Mouse (Mus musculus) kidney, embryonic 15.5 days (tissue): ENCODE data around the gene Nasp. TPM values are rescaled to one million over a fixed set of nuclear protein-coding genes. Genes with fewer than 3 reads are reported as not detected.
"Not testable (repeated sequence)": the region's sequence is repeated elsewhere in the genome, so short reads cannot be mapped to it uniquely, and the experiment has no call there.

ENCODE experiments used
- ATAC-seq: fragments of 200-750 bp; cut with Nextera tagmentation; replicated peaks from 2 replicates; pipeline ENCODE4 v1.8.0; 2017; ENCODE audit warnings: moderate TSS enrichment; ENCODE audit not compliant: low FRiP score
- H3K27ac ChIP-seq: fragments of 300-500 bp; sonication (generic); 2 replicates; pipeline ENCODE4 v1.5.1; 2015; ENCODE audit warnings: mild to moderate bottlenecking, inconsistent platforms
- H3K27me3 ChIP-seq: fragments of 300-500 bp; sonication (generic); 2 replicates; pipeline ENCODE4 v1.6.1; 2015; ENCODE audit warnings: inconsistent platforms
- H3K36me3 ChIP-seq: fragments of 300-500 bp; sonication (generic); 2 replicates; pipeline ENCODE4 v1.6.1; 2015; ENCODE audit warnings: inconsistent platforms
- H3K4me1 ChIP-seq: fragments of 300-500 bp; sonication (generic); 2 replicates; pipeline ENCODE4 v1.6.1; 2015; ENCODE audit warnings: inconsistent platforms
- H3K4me2 ChIP-seq: fragments of 300-500 bp; sonication (generic); 2 replicates; pipeline ENCODE4 v1.6.1; 2015; ENCODE audit warnings: moderate library complexity, mild to moderate bottlenecking, inconsistent platforms
- H3K4me3 ChIP-seq: fragments of 300-500 bp; sonication (generic); replicated peaks from 2 replicates; pipeline ENCODE4 v1.5.1; 2015; ENCODE audit warnings: mild to moderate bottlenecking, inconsistent platforms
- H3K9ac ChIP-seq: fragments of 300-500 bp; sonication (generic); 2 replicates; pipeline ENCODE4 v1.6.1; 2015; ENCODE audit warnings: mild to moderate bottlenecking, inconsistent platforms
- H3K9me3 ChIP-seq: fragments of 300-500 bp; sonication (generic); replicated peaks from 2 replicates; pipeline ENCODE4 v1.6.1; 2016; ENCODE audit warnings: inconsistent platforms
- WGBS: fragments of 180-500 bp; shearing (Covaris S2); methylation state at CpG from one replicate; pipeline ENCODE4 v1.1.7; 2015; ENCODE audit warnings: mixed read lengths; 5-methylcytosine and 5-hydroxymethylcytosine counted together
- polyA plus RNA-seq: library from polyadenylated mRNA; unstranded; fragments of >200 nt; fragmentation: Nextera tagmentation; extraction: Ambion mirVana; gene quantifications from 2 replicates; pipeline ENCODE4 v1.2.1, GENCODE M21; 2015

Gene Nasp
- 175 and 180 TPM in 2 replicates for polyA plus RNA-seq

DNA sequence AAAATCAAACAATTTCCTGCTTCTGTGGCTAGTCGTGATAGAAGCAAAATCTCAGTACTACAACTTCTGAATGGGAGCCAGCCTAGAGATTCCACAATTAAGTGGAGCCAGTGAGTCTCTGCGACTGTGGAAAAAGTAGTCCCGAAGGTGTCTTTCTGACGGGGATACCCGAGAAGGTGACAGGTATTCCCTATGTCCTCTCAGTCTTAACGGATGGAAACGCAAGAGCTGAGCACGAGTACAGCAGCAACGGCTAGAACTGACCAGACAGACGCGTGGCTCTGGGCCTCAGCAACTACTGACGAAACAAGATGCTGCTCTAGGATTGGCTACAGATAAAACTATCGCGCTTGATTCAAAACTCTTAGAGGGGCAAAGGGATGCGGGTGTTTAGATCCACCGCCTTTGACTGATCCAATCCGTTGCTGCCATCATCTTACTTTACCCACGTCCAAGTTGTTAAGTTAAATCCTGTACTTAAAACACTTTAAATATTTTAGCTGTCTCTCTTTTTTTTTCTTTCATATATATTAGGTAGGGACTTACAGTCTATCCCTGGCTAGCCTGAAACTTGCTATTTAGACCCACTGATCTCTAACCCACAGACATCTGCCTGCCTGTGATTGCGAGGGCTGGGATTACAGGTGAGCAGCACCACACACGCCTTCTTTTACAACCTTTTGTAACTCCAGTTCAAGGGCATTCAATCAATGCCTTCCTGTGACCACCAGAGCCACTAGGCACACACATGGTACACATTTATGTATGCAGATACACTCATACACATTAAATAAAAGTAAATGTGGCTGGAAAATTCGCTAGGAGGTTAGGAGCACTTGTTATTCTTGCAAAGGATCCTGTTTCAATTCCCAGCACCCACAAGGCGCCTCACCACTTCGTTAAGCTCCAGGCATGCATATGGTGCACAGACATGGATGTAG, at the start of gene Nasp:
Gene Nasp, minus strand, starts transcription at position 220 of the 941 bp plus-strand sequence.
- Histone ChIP-seq H3K9me3 (no peaks in the 10 kb centered on the region), H3K4me1 (peaks cover 19% of the 10 kb centered on the region), H3K9ac (peak within 1 kb of the TSS; percentile 97), H3K36me3 (peaks cover 19% of the 10 kb centered on the region), H3K4me2 (peak within 1 kb of the TSS; percentile 86), H3K27me3 (no peaks in the 10 kb centered on the region), H3K4me3 (peak within 1 kb of the TSS; percentile 100), H3K27ac (peak within 1 kb of the TSS; percentile 97)
- ATAC-seq, result peak; percentile 90
- WGBS, result 5% methylated on average over 23 of the region's 23 CpGs

DNA sequence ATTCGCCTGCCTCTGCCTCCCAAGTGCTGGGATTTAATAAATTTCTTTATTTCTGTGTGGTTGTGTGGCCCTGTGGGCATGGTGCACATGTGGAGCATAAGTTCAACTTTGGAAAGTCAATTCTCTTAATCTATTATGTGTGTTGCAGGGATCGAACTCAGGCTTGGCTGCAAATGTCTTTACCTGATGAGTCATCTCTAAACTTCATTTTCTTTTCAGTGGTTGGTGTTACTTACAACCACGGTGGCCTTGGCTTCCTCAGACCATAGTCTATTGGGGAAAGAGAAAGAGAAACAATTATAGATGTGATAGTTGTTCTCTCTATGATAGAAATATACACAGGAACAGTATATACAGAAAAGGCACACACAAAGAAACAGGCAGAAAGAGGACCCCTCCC, 48.3 kb upstream of the Nasp start:
- H3K4me3 ChIP-seq, result no peak overlapping the region
- H3K4me2 ChIP-seq, result no peak overlapping the region
- no peaks in the 10 kb centered on the region for H3K27me3 ChIP-seq
- H3K36me3 ChIP-seq, result no peaks in the 10 kb centered on the region
- H3K27ac ChIP-seq, result no peak overlapping the region
- no peak overlapping the region for H3K9ac ChIP-seq
- no peaks in the 10 kb centered on the region for H3K9me3 ChIP-seq
- no peak for ATAC-seq
- WGBS, result 83% methylated on average over 3 of the region's 3 CpGs
- no peaks in the 10 kb centered on the region for H3K4me1 ChIP-seq

DNA sequence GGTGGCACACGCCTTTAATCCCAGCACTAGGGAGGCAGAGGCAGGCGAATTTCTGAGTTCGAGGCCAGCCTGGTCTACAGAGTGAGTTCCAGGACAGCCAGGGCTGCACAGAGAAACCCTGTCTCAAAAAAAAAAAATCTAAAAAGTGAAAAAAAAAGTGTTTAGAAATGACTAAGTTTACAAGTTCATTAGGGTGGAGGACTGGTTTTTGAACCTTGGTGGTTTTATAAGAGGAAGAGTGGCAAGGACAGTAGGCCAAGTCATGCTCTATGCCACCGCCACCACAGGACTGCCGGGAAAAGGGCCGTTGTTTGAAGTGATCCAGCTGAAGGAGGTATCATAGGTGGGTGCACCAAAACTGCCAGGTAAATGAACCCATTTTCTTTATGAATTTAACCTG, 47.0 kb upstream of the Nasp start:
- not testable (repeated sequence) for H3K36me3 ChIP-seq, ATAC-seq, H3K27me3 ChIP-seq, H3K4me3 ChIP-seq, H3K27ac ChIP-seq, H3K9me3 ChIP-seq, H3K4me2 ChIP-seq, H3K9ac ChIP-seq, H3K4me1 ChIP-seq
- 91% methylated on average over 6 of the region's 6 CpGs for WGBS

DNA sequence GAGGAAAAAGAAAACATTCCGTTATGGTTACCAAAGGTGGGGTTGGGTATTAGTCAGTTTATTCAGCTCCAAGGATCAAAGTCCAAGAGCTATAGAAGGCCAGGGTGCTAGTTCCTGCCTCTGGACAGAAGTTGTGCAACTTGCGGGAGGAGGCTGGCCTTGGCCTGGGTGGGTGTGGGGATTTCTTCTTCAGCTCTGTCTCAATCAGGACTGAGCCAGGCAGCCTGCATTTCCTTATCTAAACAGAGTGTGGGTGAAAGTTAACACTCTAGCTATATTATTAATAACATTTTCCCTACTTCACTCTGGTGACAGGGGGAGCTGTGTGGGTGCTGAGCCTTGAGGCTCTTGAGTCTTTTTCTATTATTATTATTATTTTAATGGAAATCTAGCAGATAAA, 45.0 kb upstream of the Nasp start:
- H3K27ac ChIP-seq, result no peak overlapping the region

DNA sequence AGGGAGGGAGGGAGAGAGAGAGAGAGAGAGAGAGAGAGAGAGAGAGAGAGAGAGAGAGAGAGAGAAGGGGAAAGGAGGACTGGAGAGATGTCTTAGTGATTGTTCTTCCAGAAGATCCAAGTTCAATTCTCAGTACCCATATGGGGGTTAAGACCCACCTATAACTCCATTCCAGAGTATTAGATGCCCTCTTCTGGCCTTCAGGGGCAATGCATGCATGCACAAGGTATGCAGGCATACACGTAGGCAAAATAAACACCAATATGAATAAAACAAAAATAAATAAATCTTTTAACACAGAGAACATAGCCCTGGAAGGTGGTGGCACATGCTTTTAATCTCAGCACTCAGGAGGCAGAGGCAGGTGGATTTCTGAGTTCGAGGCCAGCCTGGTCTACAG, 41.5 kb upstream of the Nasp start:
- H3K4me1 ChIP-seq, result peaks cover 4% of the 10 kb centered on the region; the same call in 1 of the 2 replicates
- no peak overlapping the region for H3K9ac ChIP-seq
- no peak overlapping the region for H3K4me2 ChIP-seq
- H3K4me3 ChIP-seq, result no peak overlapping the region
- no peak for ATAC-seq
- WGBS, result 72% methylated on average over 2 of the region's 2 CpGs
- no peaks in the 10 kb centered on the region for H3K9me3 ChIP-seq
- no peak overlapping the region for H3K27ac ChIP-seq
- no peaks in the 10 kb centered on the region for H3K36me3 ChIP-seq
- H3K27me3 ChIP-seq, result no peaks in the 10 kb centered on the region

More for the DNA sequence above, 45.0 kb upstream of the Nasp start:
- H3K4me1 ChIP-seq, result peaks cover 4% of the 10 kb centered on the region; the same call in 1 of the 2 replicates
- no peak overlapping the region for H3K4me2 ChIP-seq
- H3K36me3 ChIP-seq, result no peaks in the 10 kb centered on the region
- WGBS, result 40% methylated on average over 2 of the region's 2 CpGs
- H3K4me3 ChIP-seq, result no peak overlapping the region
- no peak overlapping the region for H3K9ac ChIP-seq
- no peaks in the 10 kb centered on the region for H3K27me3 ChIP-seq
- no peaks in the 10 kb centered on the region for H3K9me3 ChIP-seq
- ATAC-seq, result no peak; the same call in 1 of the 2 replicates

DNA sequence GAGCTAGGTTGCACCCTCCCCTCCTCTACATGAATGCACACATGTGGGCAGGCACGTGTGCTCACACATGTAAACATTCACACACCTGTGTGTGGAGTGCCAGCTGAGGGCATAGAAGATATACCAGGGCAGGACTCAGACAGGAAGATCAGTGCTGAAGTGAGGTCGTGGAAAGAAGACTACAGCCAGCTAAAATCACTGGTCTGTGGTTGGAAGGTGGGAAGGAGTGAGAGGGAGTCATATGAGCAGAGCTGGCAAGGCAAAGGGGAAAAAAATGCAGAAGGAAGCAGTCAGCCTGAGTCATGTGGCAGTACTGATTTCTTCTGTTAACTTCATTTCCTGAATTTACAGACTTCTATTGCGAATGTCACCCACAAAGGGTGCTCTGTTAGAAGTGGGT, 40.4 kb upstream of the Nasp start:
- H3K4me3 ChIP-seq, result no peak overlapping the region
- ATAC-seq, result no peak
- no peak overlapping the region for H3K4me2 ChIP-seq
- peak overlapping the region; percentile 78 for H3K27ac ChIP-seq
- WGBS, result 56% methylated on average over 3 of the region's 3 CpGs
- H3K27me3 ChIP-seq, result no peaks in the 10 kb centered on the region
- H3K4me1 ChIP-seq, result peaks cover 4% of the 10 kb centered on the region; the same call in 1 of the 2 replicates
- no peak overlapping the region for H3K9ac ChIP-seq
- H3K9me3 ChIP-seq, result no peaks in the 10 kb centered on the region
- H3K36me3 ChIP-seq, result no peaks in the 10 kb centered on the region

DNA sequence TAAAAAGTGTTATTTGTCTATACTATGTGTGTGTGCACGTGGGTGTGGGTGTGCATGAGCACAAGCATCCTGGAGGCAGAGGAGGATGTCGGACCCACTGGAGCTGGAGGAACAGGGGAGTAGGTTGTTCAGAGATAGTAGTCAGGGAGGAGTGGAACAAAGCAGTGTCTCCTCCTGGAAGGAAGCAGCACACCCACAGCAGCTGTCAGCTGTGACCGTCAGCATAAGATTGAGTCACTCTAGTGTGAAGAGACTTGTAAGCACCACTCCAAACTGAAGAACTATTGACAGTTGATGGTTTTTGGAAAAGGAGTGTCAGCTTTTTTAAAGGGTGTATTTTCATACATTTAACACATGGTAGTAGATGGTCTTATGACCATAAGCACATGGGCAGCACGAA, 38.9 kb upstream of the Nasp start:
- Histone ChIP-seq H3K27ac (no peak overlapping the region), H3K4me2 (no peak overlapping the region), H3K36me3 (no peaks in the 10 kb centered on the region), H3K4me1 (peaks cover 4% of the 10 kb centered on the region; the same call in 1 of the 2 replicates), H3K27me3 (no peaks in the 10 kb centered on the region), H3K9me3 (no peaks in the 10 kb centered on the region), H3K4me3 (no peak overlapping the region), H3K9ac (no peak overlapping the region)
- ATAC-seq, result no peak
- WGBS, result 60% methylated on average over 4 of the region's 4 CpGs

DNA sequence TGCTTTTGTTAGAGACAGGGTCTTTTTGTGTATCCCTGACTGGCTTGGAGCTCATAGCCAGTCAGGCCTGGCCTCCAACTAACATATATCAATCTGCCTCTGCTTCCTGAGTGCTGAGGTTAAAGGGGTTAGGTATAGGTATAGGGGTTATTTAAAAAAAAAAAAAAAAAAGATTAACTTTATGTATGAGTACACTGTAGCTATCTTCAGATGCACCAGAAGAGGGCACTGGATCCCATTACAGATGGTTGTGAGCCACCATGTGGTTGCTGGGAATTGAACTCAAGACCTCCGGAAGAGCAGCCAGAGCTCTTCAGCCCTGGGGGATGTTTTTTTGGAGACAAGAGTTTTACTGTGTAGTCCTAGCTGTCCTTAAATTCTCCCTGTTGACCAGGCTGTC, 34.3 kb upstream of the Nasp start:
- Histone ChIP-seq H3K9me3 (no peaks in the 10 kb centered on the region), H3K27ac (no peak overlapping the region), H3K4me3 (no peak overlapping the region), H3K36me3 (no peaks in the 10 kb centered on the region), H3K9ac (no peak overlapping the region), H3K4me2 (no peak overlapping the region), H3K27me3 (no peaks in the 10 kb centered on the region), H3K4me1 (peaks cover 11% of the 10 kb centered on the region; the same call in 1 of the 2 replicates)
- 91% methylated on average over 1 of the region's 1 CpGs for WGBS
- ATAC-seq, result no peak

DNA sequence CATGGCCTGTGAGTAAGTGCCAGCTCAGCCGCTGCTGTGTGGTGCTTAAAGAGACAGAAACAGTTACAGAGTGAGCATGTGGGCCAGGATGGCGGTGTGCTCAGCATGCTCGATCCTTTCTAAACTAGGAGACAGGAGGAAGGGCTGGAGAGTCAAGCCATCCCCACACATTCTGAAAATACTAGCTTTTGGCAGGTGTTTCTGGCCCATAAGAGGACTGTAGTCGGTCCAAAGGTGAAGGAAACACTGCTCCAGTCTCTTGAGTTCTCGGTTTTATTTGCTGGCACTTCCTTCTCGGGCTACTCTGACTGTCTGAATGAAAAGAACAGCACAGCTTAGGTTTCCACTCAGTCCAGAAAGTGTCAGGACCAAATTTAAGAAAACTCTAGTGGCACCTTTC, 33.1 kb upstream of the Nasp start:
- Histone ChIP-seq H3K27ac (no peak overlapping the region), H3K36me3 (no peaks in the 10 kb centered on the region), H3K4me3 (no peak overlapping the region), H3K4me2 (no peak overlapping the region), H3K9ac (no peak overlapping the region), H3K9me3 (no peaks in the 10 kb centered on the region), H3K4me1 (peaks cover 12% of the 10 kb centered on the region; the same call in 1 of the 2 replicates), H3K27me3 (no peaks in the 10 kb centered on the region)
- ATAC-seq, result no peak
- 79% methylated on average over 6 of the region's 6 CpGs for WGBS

DNA sequence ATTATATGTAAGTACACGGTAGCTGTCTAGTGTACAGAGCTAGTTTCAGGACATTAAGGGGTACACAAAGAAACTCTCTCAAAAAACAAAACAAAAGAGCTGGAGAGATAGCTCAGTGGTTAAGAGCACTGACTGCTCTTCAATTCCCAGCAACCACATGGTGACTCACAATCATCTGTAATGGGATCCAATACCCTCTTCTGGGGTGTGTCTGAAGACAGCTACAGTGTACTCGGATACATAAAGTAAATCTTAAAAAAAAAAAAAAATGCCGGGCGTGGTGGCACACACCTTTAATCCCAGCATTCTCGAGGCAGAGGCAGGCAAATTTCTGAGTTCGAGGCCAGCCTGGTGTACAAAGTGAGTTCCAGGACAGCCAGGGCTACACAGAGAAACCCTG, 32.2 kb upstream of the Nasp start:
- ATAC-seq, H3K27me3 ChIP-seq, H3K9ac ChIP-seq, H3K4me3 ChIP-seq, H3K9me3 ChIP-seq, H3K4me2 ChIP-seq, H3K36me3 ChIP-seq: not testable (repeated sequence)
- Histone ChIP-seq H3K4me1 (peaks cover 19% of the 10 kb centered on the region; the same call in 1 of the 2 replicates), H3K27ac (peak overlapping the region; percentile 75)
- WGBS, result 85% methylated on average over 6 of the region's 6 CpGs

DNA sequence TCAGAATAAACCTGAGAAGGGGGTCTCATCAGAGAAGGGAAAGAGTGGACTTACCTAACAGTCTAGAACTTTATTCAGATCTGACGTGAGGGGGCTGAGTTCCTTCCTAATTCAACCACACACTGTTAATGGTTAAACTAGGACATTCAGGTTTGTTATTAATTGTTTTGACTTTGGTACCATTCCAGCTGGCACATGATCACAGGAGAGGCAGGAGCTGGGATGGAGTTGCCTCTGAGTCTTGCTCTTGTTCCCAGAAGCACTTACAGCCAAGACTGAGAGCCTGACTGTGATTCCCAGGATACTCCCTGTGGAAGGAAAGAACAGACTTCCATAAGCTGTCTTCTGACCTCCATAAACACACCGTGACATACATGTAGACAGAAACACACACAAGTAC, 31.7 kb upstream of the Nasp start:
- ATAC-seq, result peak; percentile 74
- H3K27ac ChIP-seq, result peak overlapping the region; percentile 75
- 53% methylated on average over 2 of the region's 2 CpGs for WGBS

DNA sequence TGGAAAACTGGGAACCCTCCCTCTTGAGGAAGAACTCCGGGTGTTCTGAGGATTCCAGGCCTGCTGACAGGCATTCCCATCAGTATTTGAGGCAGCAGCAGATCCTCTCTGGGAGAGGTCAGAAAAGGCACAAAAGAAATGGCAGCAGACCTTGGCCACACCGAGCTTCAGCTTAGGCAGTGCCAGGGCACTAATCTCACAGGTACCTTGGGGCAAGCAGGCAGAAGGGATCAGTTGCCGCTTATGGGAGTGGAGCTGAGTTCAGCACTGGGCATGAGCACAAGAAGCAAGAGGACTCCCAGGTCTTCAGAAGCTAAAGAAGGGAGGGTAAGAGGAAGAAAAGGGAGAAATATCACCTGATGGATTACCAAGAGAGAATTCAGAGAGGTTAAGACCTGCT, 30.2 kb upstream of the Nasp start:
- H3K9me3 ChIP-seq, result no peaks in the 10 kb centered on the region
- no peaks in the 10 kb centered on the region for H3K36me3 ChIP-seq
- H3K27ac ChIP-seq, result no peak overlapping the region
- no peak overlapping the region for H3K4me3 ChIP-seq
- H3K27me3 ChIP-seq, result no peaks in the 10 kb centered on the region
- no peak overlapping the region for H3K9ac ChIP-seq
- peaks cover 19% of the 10 kb centered on the region; the same call in 1 of the 2 replicates for H3K4me1 ChIP-seq
- ATAC-seq, result no peak
- WGBS, result 47% methylated on average over 3 of the region's 3 CpGs
- no peak overlapping the region for H3K4me2 ChIP-seq

More for the DNA sequence above, 31.7 kb upstream of the Nasp start:
- Histone ChIP-seq H3K27me3 (no peaks in the 10 kb centered on the region), H3K36me3 (no peaks in the 10 kb centered on the region), H3K9ac (no peak overlapping the region), H3K4me3 (no peak overlapping the region), H3K4me2 (no peak overlapping the region), H3K9me3 (no peaks in the 10 kb centered on the region), H3K4me1 (peaks cover 19% of the 10 kb centered on the region; the same call in 1 of the 2 replicates)
